Mouse (Mus musculus) telencephalon, adult 2 months (tissue): ENCODE results near the gene B3galnt1.

Source experiments
- DNase-seq: peaks from one replicate; pipeline ENCODE4 v3.0.0-alpha.2; 2011; ENCODE audit warnings: low read depth, low spot score

Gene B3galnt1

GRCm38 (mm10) chr3:69563406-69563805, 35.4 kb downstream of the B3galnt1 start:
- DNase-seq, result no peak

GRCm38 (mm10) chr3:69561686-69562085, 37.1 kb downstream of the B3galnt1 start:
- no peak for DNase-seq

- no peak for DNase-seq
These were observed 38.8 kb downstream of the B3galnt1 start for GRCm38 (mm10) chr3:69559975-69560330.

- peak; percentile 44 for DNase-seq
These were observed 39.3 kb downstream of the B3galnt1 start for GRCm38 (mm10) chr3:69559316-69559974.

GRCm38 (mm10) chr3:69556092-69556778, 42.5 kb downstream of the B3galnt1 start:
- DNase-seq, result no peak

- no peak for DNase-seq
These were observed 43.2 kb downstream of the B3galnt1 start for GRCm38 (mm10) chr3:69555511-69555910.

- DNase-seq, result no peak
These were observed 49.2 kb downstream of the B3galnt1 start for GRCm38 (mm10) chr3:69549602-69550001.

GRCm38 (mm10) chr3:69548704-69549455, 49.9 kb downstream of the B3galnt1 start:
- no peak for DNase-seq

- DNase-seq, result no peak
These were observed 53.7 kb downstream of the B3galnt1 start for GRCm38 (mm10) chr3:69545017-69545416.

GRCm38 (mm10) chr3:69543730-69544129, 55.0 kb downstream of the B3galnt1 start:
- DNase-seq, result no peak

- no peak for DNase-seq
These were observed 55.8 kb downstream of the B3galnt1 start for GRCm38 (mm10) chr3:69542962-69543361.

- no peak for DNase-seq
These were observed 62.7 kb downstream of the B3galnt1 start for GRCm38 (mm10) chr3:69535941-69536647.

- no peak for DNase-seq
These were observed 63.3 kb downstream of the B3galnt1 start for GRCm38 (mm10) chr3:69535486-69535885.

GRCm38 (mm10) chr3:69532687-69533086, 66.1 kb downstream of the B3galnt1 start:
- no peak for DNase-seq

- no peak for DNase-seq
These were observed 67.2 kb downstream of the B3galnt1 start for GRCm38 (mm10) chr3:69531511-69531910.

GRCm38 (mm10) chr3:69529576-69529975, 69.2 kb downstream of the B3galnt1 start:
- no peak for DNase-seq

GRCm38 (mm10) chr3:69527384-69527783, 71.4 kb downstream of the B3galnt1 start:
- DNase-seq, result no peak

- DNase-seq, result no peak
These were observed 73.7 kb downstream of the B3galnt1 start for GRCm38 (mm10) chr3:69525072-69525529.

- no peak for DNase-seq
These were observed 74.2 kb downstream of the B3galnt1 start for GRCm38 (mm10) chr3:69524356-69525071.
